Mouse (Mus musculus): ENCODE measurements around the gene Icosl.
"Not testable (repeated sequence)": the region's sequence is repeated elsewhere in the genome, so short reads cannot be mapped to it uniquely, and the experiment has no call there.

The Icosl gene

GRCm38 (mm10) chr10:78077862-78078261, 8.8 kb downstream of the Icosl start:
- no peak for DNase-seq

DNA sequence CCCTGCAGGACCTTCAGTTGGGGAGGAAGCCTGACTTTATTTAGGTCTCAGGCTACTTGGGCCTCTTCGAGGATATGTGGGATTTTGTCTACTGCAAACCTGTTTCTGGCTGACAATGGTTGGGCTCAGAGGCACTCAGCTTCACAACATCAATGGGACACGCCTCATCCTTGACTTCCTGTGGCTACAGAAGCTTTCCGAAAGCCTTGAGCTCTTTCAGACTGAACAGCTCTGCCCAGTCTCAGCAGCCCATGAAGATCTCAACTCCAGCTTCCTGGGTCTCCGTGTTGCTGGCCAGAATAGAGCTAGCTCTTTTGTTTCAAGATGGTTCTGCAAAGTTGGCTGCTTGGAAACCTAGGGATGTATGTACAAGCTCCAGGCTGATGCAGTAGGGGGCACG, 9.2 kb downstream of the Icosl start:
- DNase-seq: no peak

- no peak for DNase-seq
These were observed 11.0 kb downstream of the Icosl start for GRCm38 (mm10) chr10:78079955-78080591.

- no peak for DNase-seq
These were observed 15.0 kb downstream of the Icosl start for GRCm38 (mm10) chr10:78084073-78084472.

DNA sequence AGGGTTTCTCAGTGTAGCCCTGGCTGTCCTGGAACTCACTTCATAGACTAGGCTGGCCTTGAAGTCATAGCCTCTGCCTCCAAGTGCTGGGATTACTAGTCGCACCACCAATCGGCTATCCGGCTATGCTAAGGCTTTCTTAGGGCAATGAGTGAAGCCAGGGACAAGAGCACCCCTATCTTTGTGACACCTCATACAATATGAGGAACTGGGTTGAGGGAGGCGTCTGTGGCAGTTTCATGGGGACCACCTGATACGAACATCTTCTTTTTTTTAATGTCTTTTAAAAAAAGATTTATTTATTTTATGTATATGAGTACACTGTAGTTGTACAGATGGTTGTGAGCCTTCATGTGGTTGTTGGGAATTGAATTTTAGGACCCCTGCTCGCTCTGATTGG, 16.6 kb downstream of the Icosl start:
- DNase-seq: no peak

DNA sequence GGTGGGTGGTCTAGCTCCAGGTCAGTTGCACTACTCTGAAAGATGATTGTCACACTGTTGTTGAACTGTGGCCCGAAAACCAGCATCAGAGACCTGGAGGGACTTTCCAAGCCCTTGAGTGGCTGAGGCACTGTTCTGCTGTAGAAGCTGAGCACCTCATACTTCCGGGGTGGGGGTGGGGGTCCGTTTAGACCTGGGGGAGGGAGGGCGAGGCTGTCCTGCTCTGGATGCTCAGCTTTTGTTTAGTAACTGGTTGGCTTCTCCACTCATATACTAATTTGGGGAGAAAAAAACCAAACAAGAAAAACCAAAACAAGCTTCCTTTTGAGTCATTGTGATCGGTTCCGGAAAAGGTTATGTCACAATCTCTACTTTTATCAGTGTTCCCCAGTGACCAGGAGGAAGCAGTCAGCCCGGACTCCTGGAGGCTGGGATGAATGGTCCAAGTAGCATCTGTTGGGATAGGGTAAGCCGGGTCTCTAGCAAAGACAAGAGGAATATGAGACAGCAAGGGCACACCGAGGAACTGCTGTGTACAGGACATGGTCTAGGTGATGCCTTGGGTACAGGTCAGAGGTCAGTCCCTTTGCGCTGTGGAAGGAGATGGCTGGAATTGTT, 17.5 kb downstream of the Icosl start:
- DNase-seq: no peak

DNA sequence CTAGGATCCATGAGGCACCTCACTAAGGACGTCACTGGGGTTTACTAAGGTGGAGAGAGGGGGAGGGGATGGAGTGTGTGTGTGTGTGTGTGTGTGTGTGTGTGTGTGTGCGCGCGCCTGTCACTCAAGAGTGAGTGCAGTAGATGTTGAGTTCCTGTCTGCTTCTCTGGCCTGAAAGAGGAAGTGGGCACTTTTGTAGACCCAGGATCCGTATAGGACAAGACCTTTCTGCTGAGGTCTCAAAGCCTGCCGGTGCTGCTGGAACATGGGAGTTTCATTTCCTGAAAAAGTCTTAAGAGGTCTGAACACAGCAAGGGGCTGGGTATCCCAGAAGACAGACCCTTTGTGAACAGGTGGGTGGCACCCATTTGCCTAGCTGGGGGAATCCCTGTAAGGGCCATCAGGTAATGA, 18.0 kb downstream of the Icosl start:
- DNase-seq: no peak

- no peak for DNase-seq
These were observed 21.1 kb downstream of the Icosl start for GRCm38 (mm10) chr10:78090246-78090645.

DNA sequence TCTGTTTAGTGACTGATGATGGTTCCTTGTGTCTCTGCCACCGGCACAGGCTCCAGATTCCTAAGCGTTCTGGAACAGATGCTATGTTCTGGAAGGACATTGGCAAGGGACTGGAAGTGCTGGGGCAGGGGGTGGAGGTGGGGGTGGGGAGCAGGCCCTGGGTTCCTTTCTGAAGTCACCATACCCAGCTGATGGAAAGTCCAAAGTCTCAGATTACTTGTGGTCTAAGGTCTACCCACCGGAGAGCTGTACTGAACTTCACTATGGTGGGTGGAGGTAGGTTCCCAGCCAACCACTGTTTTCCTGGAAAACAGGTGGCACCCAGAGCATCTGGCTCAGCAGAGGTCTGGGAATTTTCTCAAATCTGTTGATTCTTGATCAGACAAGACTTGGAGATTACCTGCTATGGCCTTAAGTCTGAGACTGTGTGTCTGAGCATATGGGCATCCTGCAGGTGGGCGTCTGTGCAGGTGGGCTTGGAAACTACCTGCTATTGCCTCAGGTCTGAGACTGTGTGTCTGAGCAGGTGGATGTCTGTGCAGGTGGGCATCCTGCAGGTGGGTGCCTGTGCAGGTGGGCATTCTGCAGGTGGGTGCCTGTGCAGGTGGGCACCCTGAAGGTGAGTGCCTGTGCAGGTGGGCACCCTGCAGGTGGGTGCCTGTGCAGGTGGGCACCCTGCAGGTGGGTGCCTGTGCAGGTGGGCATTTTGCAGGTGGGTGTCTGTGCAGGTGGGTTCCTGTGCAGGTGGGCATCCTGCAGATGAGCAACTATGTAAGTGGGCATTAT, 21.8 kb downstream of the Icosl start:
- DNase-seq: no peak

DNA sequence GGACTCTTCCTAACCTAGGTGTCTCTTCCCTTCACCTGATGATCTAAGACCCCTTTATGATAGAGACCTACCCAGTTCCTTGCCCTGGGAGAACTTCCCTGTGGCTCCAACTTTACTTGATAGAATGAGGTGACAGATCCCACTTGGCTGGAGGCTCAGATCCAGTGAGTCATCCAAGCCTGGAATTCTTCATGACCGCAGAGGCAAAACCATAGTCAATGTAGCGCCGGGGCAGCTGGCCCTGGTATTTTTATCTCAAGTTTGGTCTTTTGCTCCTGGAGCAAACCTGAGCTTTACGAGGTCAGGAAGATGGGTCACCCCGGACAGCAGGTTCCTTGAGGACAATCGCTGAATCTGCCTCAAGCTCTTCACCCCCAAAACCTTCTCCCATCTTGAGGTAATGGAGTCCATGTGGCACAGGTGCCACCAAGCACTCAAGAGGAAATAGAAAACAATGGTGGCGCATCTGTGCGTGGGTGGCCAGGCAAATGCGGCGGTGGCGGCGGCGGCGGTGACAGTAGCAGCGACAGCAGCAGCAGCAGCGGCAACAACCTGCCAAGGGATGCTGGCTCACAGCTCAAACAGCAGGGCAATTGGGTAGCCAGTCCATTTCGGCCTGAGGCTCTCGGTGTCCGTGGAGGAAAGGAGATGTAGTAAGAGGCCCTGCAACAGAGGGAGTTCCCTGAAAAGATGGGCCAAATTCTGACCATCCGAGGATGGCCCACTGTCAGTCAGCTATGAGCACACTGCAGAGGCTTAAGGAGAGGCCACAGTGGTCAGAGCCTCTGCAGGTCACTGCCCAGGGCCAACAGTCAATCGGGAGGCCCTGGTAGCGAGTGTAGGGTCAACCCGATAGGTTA, 23.0 kb downstream of the Icosl start:
- no peak for DNase-seq

GRCm38 (mm10) chr10:78092725-78093029, 23.6 kb downstream of the Icosl start:
- DNase-seq: no peak

DNA sequence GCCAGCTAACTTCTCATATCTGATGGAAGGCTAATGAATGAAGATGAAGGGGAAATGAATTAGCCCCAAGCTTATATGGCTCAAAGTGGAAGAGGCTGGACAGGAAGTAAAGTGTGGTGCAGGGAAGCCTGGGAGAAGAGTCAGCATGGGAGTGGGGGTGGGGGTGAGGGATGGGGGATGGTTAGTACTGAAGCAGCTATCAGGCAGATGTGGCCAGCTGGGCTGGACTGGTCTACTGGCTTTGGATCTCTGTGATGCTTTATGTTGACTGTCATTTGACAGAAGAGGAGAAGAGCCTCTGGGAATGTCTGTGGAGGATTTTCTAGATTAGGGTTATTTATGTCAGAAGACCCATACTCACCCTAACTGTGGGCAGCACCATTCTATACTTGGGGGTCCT, 26.1 kb downstream of the Icosl start:
- no peak for DNase-seq

DNA sequence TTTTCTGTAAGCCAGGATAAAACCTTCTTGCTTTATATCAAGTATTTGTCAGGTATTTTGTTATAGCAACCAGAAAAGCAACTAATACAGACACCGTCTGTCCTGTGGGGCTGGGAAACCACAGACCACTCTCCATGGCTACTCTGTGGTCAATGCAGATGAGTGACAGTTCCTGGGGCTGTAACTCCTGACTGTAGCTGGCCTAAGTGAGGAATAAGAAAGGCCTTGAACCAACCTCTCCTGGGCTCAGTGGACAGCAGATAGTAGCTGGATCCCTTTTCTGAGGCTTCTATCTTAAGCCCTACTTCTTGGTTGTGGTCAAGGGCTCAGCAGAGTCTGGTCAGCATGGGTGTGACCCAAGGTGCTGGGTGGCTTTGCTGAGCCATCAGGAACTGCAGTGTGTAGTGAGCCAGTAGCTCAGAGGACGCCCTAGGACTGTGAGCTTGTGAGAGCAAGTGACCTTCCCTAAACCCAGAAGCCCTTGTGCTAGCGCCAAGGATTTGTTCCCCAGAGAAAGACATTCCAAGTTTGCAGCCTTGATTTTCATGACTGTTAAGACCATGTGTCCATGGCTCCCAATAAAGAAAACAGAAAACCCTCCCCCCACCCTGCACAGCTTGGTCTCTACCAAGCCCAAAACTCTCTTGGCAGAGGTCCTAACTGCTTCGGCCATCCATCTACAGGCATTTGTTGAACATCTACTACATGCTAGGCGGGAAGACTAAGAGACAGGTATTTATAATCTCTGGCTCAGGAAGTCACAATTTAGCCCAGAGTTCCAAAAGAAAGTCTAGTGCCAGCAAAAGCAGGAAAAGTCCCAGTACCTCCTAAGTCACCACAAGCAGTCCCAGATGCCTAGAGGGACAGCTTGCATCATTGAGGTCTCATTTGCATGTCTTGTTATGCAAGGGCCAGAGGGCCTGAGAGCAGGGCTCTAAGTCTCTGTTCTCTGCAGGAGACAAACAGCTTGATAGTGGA, 27.1 kb downstream of the Icosl start:
- DNase-seq: peak; percentile 53

DNA sequence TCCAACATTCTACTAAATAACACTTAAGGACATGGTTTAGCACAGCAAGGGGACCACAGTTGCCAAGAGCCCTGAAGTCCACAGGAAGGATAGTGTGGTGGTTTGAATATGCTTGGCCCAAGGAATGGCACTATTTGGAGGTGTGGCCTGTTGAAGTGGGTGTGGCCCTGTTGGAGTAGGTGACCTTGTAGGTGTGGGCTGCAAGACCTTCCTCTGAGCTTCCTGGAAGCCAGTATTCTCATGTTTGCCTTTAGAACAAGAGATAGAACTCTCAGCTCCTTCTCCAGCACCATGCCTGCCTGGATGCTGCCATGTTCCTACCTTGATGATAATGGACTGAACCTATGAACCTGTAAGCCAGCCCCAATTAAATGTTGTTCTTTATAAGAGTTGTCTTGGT, 30.8 kb downstream of the Icosl start:
- not testable (repeated sequence) for DNase-seq

GRCm38 (mm10) chr10:78100989-78101780, 32.1 kb downstream of the Icosl start:
- DNase-seq: no peak

GRCm38 (mm10) chr10:78104555-78105490, 35.7 kb downstream of the Icosl start:
- peak; percentile 69 for DNase-seq

GRCm38 (mm10) chr10:78105548-78105947, 36.4 kb downstream of the Icosl start:
- DNase-seq: peak; percentile 89

DNA sequence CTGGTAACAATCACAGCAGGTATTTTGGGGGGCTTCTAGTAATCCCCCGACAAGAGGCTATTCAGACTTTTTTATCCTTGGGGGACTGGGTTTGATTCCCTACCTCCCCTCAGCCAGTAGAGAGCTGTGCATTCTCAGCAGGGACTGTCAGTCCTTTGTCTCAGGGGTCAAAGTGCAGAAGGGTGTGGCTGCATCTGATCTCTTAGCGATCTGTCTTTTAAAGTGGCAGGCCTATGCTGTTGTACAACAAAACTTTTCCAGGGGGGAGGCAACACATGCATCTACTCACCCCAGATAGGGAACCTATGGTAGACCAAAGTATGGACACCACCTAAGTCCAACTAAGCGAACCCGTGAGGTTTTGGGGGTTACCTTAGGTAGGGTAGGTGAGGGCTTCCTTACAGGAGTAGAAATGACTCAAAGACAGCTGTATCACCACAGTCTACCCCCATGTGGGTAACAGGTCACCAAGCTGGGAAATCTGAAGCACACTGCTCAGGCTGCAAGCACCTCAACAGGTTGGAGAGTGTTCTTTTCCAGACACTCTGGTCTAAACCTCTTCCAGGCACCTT, 45.5 kb downstream of the Icosl start:
- DNase-seq: no peak

GRCm38 (mm10) chr10:78115153-78115552, 46.1 kb downstream of the Icosl start:
- no peak for DNase-seq

DNA sequence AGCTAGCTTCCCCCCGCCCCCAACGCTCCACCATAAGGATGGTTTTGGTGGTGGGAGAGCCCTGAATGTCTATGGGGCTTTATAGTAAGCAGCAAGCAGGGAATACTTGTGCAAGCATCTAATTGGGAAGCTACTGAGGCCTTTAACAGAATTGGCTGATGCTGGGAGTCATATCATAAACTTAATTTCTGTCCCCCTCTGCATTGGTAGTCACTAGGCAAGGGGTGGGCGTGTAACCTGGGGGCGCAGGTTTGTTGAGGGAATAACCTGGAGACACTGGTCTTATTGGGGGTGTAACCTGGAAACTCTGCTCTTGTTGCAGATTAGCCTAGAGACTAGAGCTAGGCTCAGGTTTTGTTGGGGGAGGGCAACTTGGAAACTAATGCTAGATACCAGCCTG, 50.3 kb downstream of the Icosl start:
- no peak for DNase-seq
